Mouse (Mus musculus) liver, embryonic 15.5 days (tissue): ENCODE measurements at regions not wholly inside any gene's neighbourhood (a gene's known extent, or its start where the extent isn't known, plus 50 kb on each side); places are given as distances from the start of the nearest gene placed in this dataset.

ENCODE experiments used
- ATAC-seq: fragments of 200-750 bp; cut with Nextera tagmentation; 2 replicates; pipeline ENCODE4 v1.8.0; 2017; ENCODE audit warnings: moderate number of reproducible peaks, mild to moderate bottlenecking, moderate library complexity; ENCODE audit not compliant: insufficient read depth
- H3K27ac ChIP-seq: fragments of 300-500 bp; sonication (generic); replicated peaks from 2 replicates; pipeline ENCODE4 v1.5.1; 2015; ENCODE audit warnings: mild to moderate bottlenecking, inconsistent platforms
- H3K27me3 ChIP-seq: fragments of 300-500 bp; sonication (generic); 2 replicates; pipeline ENCODE4 v1.6.1; 2015; ENCODE audit warnings: mild to moderate bottlenecking, inconsistent platforms
- H3K36me3 ChIP-seq: fragments of 300-500 bp; sonication (generic); replicated peaks from 2 replicates; pipeline ENCODE4 v1.6.1; 2015; ENCODE audit warnings: moderate library complexity, mild to moderate bottlenecking, inconsistent platforms
- H3K4me1 ChIP-seq: fragments of 300-500 bp; sonication (generic); replicated peaks from 2 replicates; pipeline ENCODE4 v1.6.1; 2015; ENCODE audit warnings: inconsistent platforms
- H3K4me2 ChIP-seq: fragments of 300-500 bp; sonication (generic); 2 replicates; pipeline ENCODE4 v1.6.1; 2015; ENCODE audit warnings: moderate library complexity, mild to moderate bottlenecking, inconsistent platforms
- H3K4me3 ChIP-seq: fragments of 300-500 bp; sonication (generic); replicated peaks from 2 replicates; pipeline ENCODE4 v1.5.1; 2015; ENCODE audit warnings: mild to moderate bottlenecking, inconsistent platforms
- H3K9ac ChIP-seq: fragments of 300-500 bp; sonication (generic); 2 replicates; pipeline ENCODE4 v1.6.1; 2015; ENCODE audit warnings: moderate library complexity, mild to moderate bottlenecking, inconsistent platforms
- H3K9me3 ChIP-seq: fragments of 300-500 bp; sonication (generic); replicated peaks from 2 replicates; pipeline ENCODE4 v1.6.1; 2016; ENCODE audit warnings: inconsistent platforms
- WGBS: fragments of 180-500 bp; shearing (Covaris S2); methylation state at CpG from one replicate; pipeline ENCODE4 v1.1.7; 2015; ENCODE audit warnings: mixed read lengths; ENCODE audit not compliant: insufficient replicate concordance; 5-methylcytosine and 5-hydroxymethylcytosine counted together

GRCm38 (mm10) chr9:115483721-115484120 is 173.5 kb upstream of the Stt3b start:
- Histone ChIP-seq H3K4me2 (no peak overlapping the region), H3K4me3 (no peak overlapping the region), H3K36me3 (no peaks in the 10 kb centered on the region), H3K4me1 (peaks cover 2% of the 10 kb centered on the region), H3K9ac (no peak overlapping the region), H3K27ac (no peak overlapping the region), H3K9me3 (no peaks in the 10 kb centered on the region), H3K27me3 (no peaks in the 10 kb centered on the region)
- no peak for ATAC-seq
- 19% methylated on average over 1 of the region's 2 CpGs for WGBS

- Histone ChIP-seq H3K36me3 (no peaks in the 10 kb centered on the region), H3K4me3 (no peak overlapping the region), H3K27me3 (no peaks in the 10 kb centered on the region), H3K4me2 (no peak overlapping the region), H3K4me1 (no peaks in the 10 kb centered on the region; the same call in 1 of the 2 replicates), H3K9me3 (no peaks in the 10 kb centered on the region), H3K9ac (no peak overlapping the region), H3K27ac (no peak overlapping the region)
- WGBS: 56% methylated on average over 1 of the region's 1 CpGs
- no peak for ATAC-seq
Observed at GRCm38 (mm10) chr9:115484408-115484807, 174.2 kb upstream of the Stt3b start.

DNA sequence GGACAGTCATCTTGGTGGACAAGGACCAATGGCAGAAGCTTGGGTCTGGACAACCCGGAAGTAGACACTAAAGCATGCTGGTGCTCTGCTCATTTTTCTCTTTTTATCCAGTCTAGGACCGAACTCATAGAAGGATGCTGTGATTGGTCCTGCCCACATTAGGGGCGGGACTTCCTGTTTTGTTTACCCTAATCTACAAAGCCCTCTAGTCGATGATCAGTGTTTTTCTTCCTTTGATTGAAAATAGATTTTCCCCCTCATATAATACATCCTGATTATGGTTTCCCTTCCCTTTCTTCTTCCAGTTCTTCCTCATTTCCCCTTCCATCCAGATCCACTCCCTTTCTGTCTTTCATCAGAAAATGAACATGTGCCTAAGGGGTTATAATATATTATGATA is 175.0 kb upstream of the Stt3b start:
- no peak for ATAC-seq
- no peaks in the 10 kb centered on the region for H3K36me3 ChIP-seq
- no peak overlapping the region for H3K27ac ChIP-seq
- 55% methylated on average over 4 of the region's 4 CpGs for WGBS
- no peaks in the 10 kb centered on the region for H3K9me3 ChIP-seq
- no peak overlapping the region for H3K9ac ChIP-seq
- H3K4me1 ChIP-seq: no peaks in the 10 kb centered on the region
- no peak overlapping the region for H3K4me2 ChIP-seq
- no peaks in the 10 kb centered on the region; the same call in 1 of the 2 replicates for H3K27me3 ChIP-seq
- no peak overlapping the region for H3K4me3 ChIP-seq

GRCm38 (mm10) chr9:115487175-115487760 is 177.0 kb upstream of the Stt3b start:
- H3K27me3 ChIP-seq: no peaks in the 10 kb centered on the region; the same call in 1 of the 2 replicates
- H3K36me3 ChIP-seq: no peaks in the 10 kb centered on the region
- H3K9me3 ChIP-seq: no peaks in the 10 kb centered on the region
- WGBS: 67% methylated on average over 5 of the region's 5 CpGs
- ATAC-seq: no peak
- no peak overlapping the region for H3K27ac ChIP-seq
- no peak overlapping the region for H3K9ac ChIP-seq
- no peak overlapping the region for H3K4me3 ChIP-seq
- H3K4me1 ChIP-seq: no peaks in the 10 kb centered on the region
- no peak overlapping the region for H3K4me2 ChIP-seq

- Histone ChIP-seq H3K36me3 (no peaks in the 10 kb centered on the region), H3K4me3 (no peak overlapping the region), H3K9ac (no peak overlapping the region), H3K9me3 (no peaks in the 10 kb centered on the region), H3K27ac (no peak overlapping the region), H3K4me2 (no peak overlapping the region), H3K4me1 (no peaks in the 10 kb centered on the region), H3K27me3 (no peaks in the 10 kb centered on the region; the same call in 1 of the 2 replicates)
- no peak for ATAC-seq
- 66% methylated on average over 9 of the region's 9 CpGs for WGBS
Observed at GRCm38 (mm10) chr9:115488913-115489809, 178.9 kb upstream of the Stt3b start.

- WGBS: 16% methylated on average over 6 of the region's 6 CpGs
- H3K4me1 ChIP-seq: no peaks in the 10 kb centered on the region
- ATAC-seq: no peak
Observed at GRCm38 (mm10) chr9:115492431-115493171, 182.4 kb upstream of the Stt3b start.

DNA sequence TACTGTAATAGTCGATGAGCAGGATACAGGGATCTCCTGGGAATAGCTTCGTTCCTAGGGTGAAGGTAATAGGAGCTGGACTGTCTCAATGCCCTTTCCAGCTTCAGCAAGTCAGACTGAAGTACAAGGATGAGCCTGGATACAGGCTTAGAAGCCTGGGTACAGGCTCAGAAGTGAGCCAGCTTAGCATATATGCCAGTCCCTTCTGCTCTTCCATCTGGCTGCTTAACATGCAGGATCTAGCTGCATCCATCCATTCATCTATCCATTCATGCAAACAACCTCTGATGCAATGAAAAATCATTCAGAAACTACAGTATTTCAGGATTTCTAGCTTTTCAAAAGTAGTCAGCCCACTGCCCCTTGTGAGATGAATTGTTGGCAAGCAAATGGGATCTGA is 183.5 kb upstream of the Stt3b start:
- Histone ChIP-seq H3K27me3 (no peaks in the 10 kb centered on the region; the same call in 1 of the 2 replicates), H3K9ac (no peak overlapping the region), H3K36me3 (no peaks in the 10 kb centered on the region), H3K4me1 (no peaks in the 10 kb centered on the region), H3K4me2 (no peak overlapping the region), H3K9me3 (no peaks in the 10 kb centered on the region), H3K4me3 (no peak overlapping the region), H3K27ac (no peak overlapping the region)
- no peak for ATAC-seq
- WGBS: 59% methylated on average over 2 of the region's 2 CpGs

More at GRCm38 (mm10) chr9:115492431-115493171, 182.4 kb upstream of the Stt3b start:
- H3K27me3 ChIP-seq: no peaks in the 10 kb centered on the region; the same call in 1 of the 2 replicates
- no peak overlapping the region for H3K9ac ChIP-seq
- H3K4me3 ChIP-seq: no peak overlapping the region
- H3K36me3 ChIP-seq: no peaks in the 10 kb centered on the region
- H3K27ac ChIP-seq: no peak overlapping the region
- H3K4me2 ChIP-seq: no peak overlapping the region
- H3K9me3 ChIP-seq: no peaks in the 10 kb centered on the region

- Histone ChIP-seq H3K27ac (no peak overlapping the region), H3K4me2 (no peak overlapping the region), H3K4me3 (no peak overlapping the region), H3K27me3 (no peaks in the 10 kb centered on the region; the same call in 1 of the 2 replicates), H3K4me1 (no peaks in the 10 kb centered on the region), H3K9ac (no peak overlapping the region), H3K9me3 (no peaks in the 10 kb centered on the region), H3K36me3 (no peaks in the 10 kb centered on the region)
- WGBS: 55% methylated on average over 3 of the region's 3 CpGs
- ATAC-seq: no peak
Observed at GRCm38 (mm10) chr9:115499536-115499935, 189.3 kb upstream of the Stt3b start.

- Histone ChIP-seq H3K9ac (no peak overlapping the region), H3K27me3 (no peaks in the 10 kb centered on the region; the same call in 1 of the 2 replicates), H3K4me1 (no peaks in the 10 kb centered on the region), H3K36me3 (no peaks in the 10 kb centered on the region), H3K27ac (no peak overlapping the region), H3K4me3 (no peak overlapping the region), H3K9me3 (no peaks in the 10 kb centered on the region), H3K4me2 (no peak overlapping the region)
- ATAC-seq: no peak
- 36% methylated on average over 2 of the region's 2 CpGs for WGBS
Observed at GRCm38 (mm10) chr9:115504789-115505188, 194.6 kb upstream of the Stt3b start.

- H3K27me3 ChIP-seq: no peaks in the 10 kb centered on the region; the same call in 1 of the 2 replicates
- H3K4me1 ChIP-seq: no peaks in the 10 kb centered on the region
- no peak overlapping the region for H3K27ac ChIP-seq
- no peak overlapping the region for H3K4me2 ChIP-seq
- ATAC-seq: no peak
- H3K4me3 ChIP-seq: no peak overlapping the region
- H3K9me3 ChIP-seq: no peaks in the 10 kb centered on the region
- no peak overlapping the region for H3K9ac ChIP-seq
- no peaks in the 10 kb centered on the region for H3K36me3 ChIP-seq
- WGBS: 67% methylated on average over 7 of the region's 7 CpGs
Observed at GRCm38 (mm10) chr9:115507131-115507689, 197.0 kb upstream of the Stt3b start.
